Mouse (Mus musculus) urinary bladder, adult 2 months (tissue): ENCODE results near the gene Tspan9. TPM values are rescaled to one million over a fixed set of nuclear protein-coding genes. Genes with fewer than 3 reads are reported as not detected.

Experiments used
- DNase-seq: peaks from one replicate; pipeline ENCODE4 v3.0.0; 2022; ENCODE audit warnings: low spot score
- polyA plus RNA-seq: library from polyadenylated mRNA; depleted of rRNA; stranded (reverse); fragments of >200 nt; gene quantifications from 2 replicates; pipeline ENCODE4 v1.2.3, GENCODE M21; 2012

Gene Tspan9
- polyA plus RNA-seq, 1 experiment = 112 TPM

DNA sequence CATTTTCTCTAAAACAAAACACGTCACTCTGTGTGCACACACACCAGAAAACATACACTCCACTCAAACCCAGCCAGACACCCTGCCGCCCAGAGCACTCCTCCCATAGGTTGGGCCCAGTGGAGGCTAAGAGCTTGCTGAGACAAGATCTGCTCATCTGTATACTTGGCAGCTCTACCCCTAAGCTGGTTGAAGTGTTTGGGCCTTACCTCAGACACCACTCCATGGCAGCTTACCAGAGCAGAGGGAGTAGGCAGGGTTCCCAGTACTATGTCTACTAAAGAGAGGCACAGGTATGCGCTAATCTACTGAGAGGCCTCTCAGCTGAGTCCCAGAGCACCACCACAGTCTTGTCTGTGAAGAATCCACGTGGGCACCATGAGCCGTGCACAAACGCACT lies 10.8 kb downstream of the Tspan9 start:
- DNase-seq = no peak

DNA sequence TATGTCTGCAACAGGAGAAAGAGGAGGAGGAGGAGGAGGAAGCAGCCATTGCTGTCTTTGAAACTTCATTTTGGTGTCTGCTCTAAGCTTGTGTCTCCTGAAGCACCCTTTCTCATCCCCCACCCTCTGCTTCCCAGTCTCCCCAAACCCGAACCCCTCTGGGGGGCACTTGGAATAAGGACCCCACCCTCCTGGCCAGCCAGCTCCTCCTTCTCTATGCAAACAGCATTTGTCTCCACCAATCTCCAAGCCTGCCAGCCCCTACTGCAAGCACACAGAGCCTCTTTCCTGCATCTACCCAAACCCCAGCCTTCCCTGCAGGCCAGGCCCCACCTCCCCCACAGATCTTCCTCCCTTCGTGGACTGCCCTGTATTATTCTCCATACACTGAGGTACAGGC lies 12.0 kb downstream of the Tspan9 start:
- no peak for DNase-seq

DNA sequence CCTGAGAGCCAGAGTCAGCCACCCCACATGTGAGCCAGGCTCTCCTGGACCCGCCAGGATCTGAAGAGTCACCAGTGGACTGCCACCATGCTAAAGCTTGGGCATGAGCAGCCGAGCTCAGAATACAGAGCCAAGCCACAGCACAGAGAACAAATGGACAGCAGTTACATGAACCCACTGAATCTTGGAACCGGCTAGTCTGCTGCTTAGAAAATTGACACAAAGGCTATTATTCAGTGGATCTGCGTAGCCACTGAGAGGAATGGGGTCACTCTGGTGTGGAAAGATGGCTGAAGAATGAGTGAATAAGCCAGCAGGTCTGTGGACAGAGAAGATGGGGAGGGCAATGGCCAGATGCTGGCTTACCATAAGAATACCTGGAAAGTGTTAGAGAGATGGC lies 12.7 kb downstream of the Tspan9 start:
- DNase-seq = no peak

DNA sequence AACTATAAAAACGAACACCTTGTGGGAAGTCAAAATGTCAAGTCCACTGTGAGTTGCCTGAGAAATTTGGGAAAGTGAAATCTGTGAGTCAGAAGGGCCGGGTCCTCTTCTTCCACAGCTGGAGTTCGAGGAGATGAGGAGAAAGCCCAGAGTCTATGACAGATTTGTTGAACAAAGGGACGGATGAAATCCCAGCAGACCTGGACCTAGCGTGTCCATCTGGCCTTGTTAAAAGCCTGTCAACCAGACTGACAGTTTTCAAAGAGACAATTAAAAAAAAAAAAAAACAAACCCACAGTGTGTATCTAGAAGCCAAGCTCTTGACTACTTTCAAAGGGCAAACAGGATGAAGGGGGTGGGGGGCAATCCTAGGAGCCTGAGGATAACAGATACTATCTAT lies 14.0 kb downstream of the Tspan9 start:
- DNase-seq = no peak

DNA sequence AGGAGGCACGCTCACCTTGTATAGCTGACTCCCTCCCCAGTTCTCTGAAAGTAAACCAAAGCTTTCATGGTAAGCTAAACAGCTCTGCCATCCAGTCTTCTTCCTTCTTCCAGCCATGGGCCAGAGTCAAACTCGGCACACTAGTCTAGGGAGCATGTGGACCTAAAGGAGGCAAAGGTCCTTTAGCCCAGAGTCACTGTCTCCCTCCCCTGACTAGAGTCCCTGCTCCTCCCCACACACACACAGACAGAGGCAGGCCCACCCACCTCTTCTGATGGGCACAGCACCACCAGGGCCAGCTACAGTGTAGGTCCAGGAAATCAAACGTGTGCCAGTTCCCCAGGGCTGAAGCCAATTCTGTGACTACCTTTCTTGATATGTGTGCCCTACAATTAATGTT lies 16.1 kb downstream of the Tspan9 start:
- no peak for DNase-seq

DNA sequence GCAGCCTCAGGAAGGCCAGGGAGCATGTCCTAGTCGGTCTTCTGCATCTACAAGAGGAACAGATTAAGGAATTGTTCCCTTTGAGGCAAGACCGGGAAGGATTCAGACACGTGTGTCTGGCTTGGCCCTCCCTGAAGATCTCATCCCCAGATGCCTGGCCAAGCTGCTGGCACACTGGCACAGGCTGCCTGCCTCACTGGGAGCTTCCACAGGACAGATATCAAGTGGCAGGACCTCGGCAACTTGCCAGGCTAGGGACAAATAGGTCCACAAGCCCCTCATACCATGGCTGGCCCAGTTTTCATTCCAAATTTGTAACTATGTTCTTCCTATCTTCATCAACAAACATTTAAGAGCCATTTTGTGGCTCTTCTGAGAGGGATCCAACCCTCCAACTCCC lies 16.5 kb downstream of the Tspan9 start:
- DNase-seq = no peak

DNA sequence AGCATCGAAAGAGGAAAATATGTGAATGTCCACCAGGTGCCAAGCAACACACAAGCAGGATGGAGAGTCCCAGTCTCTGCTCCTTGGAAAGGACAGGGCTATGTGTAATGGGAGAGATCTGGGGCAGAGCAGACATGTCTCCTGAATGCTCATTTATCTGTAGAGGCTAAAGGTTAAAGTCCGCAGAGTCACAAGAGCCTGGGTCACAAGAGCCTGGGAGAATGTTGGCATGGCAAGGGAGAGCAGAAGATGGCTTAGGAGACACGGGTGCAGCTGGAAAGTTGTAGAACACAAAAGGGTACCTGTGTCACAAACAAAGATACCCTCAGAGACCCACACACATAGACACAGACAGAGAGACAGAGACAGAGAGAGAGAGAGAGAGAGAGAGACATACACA lies 17.9 kb downstream of the Tspan9 start:
- no peak for DNase-seq

DNA sequence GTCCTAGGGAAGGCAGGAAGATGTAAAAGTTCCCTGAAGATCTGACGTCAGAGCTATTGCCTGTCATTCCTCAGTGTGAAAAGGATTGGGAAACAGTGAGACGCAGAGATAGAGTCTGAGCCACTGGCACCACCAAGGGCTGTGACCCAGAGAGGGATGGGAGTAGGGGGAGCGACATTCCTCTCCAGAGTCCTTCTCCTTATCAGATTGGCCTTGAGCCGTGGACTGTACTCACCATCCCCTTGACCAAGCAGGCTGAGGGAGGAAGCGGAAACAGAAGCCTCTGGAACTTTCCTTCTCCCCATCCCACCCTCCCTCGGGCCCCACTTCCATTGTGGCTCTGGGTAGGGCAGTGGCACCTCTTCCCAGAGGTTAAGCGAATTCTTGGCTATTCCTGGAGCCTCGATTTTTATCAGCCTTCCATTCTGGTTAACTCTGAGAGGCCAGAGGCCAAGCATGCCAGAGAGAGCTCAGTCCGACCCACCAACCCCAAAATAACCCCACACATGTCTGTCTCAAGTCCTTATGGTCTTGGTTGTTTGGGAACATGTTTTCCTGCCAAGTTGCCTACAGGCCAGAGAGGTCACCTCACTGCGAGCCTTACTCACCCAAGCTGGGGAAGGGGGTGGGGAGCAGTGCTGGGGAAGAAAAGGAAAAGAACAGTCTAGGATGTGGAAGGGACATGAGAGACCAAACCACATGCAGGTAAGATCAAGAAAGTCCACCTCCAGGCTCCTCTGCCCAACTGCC lies 19.0 kb downstream of the Tspan9 start:
- no peak for DNase-seq

DNA sequence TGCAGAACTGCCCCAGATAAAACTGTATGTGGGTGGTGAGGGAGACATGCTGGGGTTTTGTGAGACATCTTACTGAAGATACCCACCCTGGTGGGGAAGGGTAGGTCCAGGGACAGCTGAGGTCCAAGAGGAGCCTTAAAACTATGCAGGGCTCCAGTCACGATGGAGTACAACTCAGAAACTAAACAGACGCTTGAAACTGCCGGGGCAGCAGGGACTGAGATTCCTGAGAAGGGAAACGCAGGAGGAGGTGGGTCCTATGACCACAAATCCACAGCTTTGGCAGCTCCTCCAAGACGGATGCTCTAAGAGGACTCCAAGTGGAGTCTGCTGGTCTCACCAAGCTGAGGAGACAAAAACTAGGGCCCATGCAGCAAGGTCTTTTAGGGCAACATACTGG lies 21.3 kb downstream of the Tspan9 start:
- DNase-seq = no peak

DNA sequence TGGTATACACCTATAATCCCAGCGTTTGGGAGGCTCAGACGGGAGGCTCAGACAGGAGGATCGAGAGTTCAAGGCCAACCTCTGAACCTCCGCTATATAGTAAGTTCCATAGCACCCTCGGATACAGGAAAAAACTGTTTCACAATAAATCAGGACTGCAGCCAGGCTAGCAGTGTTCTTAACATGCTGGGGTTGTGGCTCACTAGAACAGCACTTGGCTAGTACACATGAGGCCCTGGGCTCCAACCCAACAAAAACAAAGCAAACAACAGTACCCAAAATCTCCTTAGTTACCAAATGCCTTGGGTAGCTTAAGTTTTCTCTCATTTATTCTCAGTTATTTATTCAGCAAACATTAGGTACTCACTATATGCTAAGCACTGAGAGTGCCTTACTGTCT lies 21.7 kb downstream of the Tspan9 start:
- no peak for DNase-seq

DNA sequence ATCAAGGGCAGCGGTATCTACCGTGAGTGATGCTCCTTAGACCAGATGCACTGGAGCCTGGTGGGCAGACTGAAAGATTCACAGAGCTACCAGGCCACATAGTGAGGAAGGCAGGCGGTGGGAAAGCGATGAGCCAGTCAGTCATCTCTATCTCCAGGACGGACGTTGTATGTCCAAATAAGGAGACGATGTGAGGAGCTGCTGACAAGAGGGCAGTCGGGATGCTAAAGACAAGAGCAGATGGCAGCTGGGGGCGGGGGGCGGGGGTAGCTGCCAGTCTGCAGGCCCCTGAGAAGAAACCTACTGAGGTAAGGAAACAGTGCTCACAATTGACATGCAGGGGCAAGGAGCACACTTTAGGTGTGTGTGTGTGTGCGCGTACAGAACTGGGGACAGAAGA lies 22.6 kb downstream of the Tspan9 start:
- no peak for DNase-seq

DNA sequence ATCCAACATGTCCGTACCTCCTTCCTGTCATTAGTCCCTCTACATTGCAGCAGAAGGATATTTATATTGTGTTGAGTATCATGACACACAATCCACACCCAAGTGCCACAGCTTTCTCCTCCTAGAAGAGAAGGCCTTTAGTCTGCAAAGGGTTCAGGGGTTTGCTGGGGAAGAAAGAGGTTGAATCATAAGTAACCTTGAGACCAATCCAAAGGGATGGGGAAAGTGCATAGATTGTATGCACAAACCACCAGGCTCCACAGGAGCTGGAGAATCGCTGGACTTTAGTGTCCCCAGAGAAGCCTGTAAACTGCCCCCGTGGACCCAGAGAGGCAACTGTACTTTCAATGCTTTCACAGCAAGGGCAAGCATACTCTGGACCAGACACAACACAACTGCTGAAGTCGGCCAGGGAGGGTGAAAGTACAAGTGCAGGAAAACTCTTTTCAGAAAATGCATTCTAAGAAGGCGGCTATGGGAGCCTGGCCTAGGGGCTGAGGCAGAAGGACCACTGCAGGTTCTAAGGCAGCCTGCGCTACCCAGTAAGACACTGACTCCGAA lies 24.6 kb downstream of the Tspan9 start:
- DNase-seq = no peak

DNA sequence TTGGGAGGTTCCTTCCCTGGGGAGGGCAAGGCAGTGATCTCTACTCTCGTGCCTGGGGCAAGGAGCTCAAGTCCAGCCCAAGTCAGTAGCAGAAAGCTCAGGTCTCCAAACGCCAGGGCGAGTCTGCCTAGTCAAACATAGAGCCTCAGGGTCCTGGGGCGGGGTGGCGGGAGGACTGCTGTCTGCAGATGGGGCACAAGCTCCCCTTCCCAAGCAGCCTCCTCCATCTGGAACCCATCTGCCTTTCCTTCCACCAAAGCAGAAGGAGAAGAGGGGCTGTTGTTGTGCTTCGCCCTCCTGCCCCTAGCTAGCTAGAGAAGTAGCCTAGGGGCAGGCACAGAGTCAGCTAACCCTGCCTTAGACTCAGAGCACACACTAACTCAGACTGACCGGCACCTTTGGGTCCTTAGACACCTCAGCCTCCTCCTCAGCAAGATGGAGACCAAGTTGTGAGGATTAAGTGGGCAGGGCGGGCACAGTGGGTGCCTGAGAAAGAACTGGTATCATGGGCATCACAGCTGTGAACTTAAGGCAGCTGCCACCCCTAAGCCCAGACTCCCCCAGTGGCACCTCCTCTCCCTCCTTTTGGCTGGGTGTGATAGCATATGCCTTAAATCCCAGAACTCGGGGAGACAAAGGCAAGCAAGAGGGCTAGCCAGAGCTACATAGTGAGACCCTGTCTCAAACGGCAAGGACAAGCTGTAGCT lies 26.4 kb downstream of the Tspan9 start:
- DNase-seq = no peak

DNA sequence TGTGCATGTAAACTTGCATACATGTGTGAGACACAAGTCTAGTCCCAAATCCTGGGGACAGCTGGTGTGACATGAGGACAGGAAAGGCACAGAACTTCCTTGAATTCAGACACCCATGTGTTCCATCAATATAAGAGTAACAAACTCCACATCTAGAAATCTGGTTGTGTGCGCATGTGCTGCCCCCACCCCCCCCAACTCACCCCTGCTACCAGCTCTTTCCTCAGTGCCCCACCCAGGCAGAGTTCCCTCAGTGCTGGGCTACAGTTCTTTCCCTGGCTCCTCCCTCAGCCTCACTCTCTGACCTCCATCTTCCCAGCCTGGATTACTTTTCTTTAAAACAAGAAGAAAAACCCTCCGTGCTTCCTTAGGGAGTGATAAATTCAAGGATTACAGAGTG lies 27.1 kb downstream of the Tspan9 start:
- DNase-seq = no peak

DNA sequence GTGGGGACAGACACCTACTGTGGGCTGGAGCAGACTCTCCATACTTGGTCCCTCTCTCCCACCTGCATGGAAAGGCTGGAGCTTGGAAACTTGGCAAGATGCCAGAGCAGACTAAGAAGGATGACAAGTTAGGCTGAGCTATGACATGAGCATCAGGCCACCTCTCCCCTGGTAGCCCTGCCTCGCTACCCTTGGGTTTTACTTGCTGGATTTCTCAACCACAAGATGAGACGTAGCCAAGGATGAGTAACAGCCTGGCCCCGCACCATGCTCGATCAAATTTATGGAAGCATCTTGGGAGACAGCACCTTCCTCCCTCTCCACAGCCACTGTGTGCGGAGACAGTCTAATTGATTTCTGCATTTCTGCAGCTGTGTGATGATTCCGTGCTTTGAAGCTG lies 28.3 kb downstream of the Tspan9 start:
- no peak for DNase-seq

DNA sequence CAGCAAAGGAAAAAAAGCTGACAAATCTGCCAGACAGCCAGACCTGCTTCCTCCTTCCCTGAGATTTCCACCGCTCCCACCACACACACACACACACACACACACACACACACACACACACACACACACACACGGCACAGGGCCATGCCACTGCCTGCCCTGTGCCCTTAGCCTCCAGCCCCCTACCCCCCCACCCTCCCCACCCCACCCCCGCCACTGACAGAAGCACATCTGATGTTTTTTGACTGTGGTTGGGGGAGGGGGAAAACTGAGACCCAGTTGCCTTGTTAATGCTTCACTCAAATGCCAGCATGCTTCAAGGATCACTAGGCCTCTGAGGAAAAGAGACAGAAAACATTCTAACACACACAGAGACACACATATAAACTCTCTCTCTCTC lies 30.8 kb downstream of the Tspan9 start:
- DNase-seq = no peak

DNA sequence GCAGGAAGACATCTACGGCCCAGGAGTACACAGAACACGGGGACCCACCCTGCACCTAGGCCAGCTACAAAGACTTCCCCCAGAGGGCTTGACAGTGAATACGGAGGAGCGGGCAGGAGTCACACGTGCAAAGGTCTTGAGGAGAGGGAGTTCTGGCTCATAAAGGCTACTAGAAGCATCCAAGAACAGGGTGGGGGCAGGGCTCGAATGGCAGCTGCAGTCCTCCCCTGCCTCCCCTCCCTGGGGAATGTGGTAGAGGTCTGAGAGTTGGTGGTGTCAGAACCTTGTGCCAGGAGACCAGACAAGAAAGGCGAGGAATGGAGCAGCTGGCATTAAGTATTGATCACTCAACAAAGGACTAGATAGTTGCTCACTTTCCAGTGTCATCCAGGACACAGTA lies 31.6 kb downstream of the Tspan9 start:
- DNase-seq = no peak

DNA sequence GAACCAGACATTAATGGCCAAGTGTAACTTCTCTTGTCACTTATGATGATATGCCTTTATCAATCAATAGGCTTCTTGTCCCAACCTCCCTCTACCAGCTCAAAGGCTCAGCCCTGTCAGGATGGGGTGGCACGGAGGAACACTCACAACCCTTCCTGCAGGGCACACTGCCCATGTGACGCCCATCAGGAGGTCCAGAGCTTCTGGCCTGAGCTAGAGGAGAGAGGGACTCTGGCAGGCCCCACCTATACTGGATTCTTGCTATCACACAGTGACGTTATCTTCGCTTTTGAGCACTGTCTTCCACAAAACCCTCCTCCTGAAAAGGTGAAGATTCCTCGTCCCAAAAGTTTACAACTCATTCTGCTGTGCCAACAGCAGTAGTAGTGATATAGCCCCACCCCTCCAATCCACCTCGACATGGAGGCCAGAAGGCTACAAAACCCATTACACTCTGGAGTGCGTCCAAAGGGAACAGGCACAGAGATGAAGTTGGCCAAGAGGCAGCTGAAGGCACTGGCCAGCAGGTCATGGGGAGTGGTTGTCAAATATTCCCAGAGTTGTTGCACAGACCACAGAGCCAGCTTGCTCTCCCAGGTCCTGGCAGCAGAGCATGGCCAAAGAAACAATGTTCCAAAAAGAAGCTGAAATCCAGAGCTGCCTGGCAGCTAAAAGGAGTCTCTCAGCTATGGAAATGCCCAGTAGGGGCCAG lies 34.9 kb downstream of the Tspan9 start:
- no peak for DNase-seq

DNA sequence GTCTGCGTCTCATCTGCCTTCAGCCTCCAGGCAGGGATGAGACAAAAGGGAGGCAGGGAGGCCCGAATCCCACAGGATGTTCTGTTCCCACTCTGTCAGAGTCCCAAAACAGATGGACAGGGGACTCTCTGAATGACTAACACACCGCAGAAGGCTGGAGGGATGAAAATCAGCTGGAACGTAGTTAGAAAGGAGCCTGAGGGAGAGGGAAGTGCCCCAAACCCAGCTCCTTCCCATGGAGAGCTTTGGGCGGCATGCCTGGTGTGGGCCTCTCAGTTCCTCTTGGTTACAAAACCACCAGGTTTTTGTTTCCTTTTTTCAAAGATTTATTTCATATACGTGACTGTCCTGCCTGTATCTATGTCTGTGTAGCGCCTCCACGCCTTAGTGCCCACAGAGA lies 35.7 kb downstream of the Tspan9 start:
- no peak for DNase-seq

DNA sequence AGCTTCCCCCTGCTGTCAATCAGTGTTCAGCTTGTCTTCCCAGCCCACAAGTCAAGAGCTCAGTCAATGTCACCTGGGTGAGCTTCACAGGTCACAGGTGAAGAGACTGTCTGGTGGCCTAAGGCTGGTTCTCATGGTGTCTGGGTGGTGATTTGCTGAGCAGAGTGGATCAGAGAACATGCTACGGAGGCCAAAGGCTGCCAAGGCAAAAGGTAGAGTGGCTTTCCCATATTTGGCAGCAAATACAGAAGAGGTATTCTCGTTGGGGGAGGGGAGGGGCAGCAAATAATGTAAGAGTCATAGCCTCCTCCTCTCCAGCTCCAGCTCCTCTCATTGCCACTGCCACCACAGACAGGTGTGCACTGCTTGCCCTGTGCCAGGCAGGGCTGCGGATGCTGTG lies 37.2 kb downstream of the Tspan9 start:
- DNase-seq = no peak

DNA sequence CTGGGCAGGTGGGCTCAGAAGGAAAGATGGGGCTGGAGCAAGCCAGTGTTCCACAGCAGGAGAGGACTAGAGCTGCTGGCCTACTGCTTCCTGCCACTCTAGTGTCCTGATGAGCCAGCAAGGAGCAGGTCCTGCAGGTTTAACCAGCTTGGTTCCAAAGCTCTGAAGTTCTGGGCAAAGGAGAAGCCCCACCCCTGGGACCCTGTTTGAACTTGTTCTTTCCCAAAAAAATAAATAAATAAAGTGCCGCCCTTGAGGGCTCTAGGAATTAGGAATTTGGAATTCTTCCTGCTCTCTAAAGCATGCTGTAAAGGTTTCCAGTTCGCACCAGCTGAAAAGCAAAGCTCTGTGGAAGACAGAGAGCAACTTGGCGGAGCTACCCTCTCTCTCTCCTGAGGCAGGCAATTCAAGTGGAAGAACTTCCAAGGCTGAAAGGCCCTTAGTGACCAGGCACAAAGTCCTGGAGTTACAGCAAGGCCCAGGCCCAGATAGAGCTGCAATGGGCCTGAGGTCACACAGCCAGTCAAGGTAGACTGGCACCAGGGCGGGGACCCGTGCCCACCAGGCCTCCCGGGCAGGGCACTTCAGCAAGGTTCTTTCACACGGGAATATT lies 38.6 kb downstream of the Tspan9 start:
- no peak for DNase-seq

DNA sequence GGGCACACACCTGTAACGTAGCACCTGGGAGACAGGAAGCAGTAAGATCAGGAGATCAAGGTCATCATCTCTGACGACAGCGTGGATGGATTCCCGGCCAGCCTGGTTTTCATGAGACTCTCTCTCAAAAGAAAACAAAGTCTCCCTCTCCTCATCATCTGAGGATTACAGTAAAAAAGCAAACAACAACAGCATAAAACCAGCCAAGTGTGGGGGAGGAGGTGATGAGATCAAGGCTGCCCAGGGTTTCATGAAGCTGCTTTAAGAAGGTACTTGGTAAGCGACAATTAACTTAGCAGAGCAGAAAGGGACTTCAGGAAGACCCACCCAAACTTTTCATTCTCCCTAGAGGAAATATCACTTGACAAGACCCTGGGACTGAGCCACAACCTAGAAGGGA lies 39.5 kb downstream of the Tspan9 start:
- no peak for DNase-seq
